Mouse (Mus musculus): ENCODE results near the gene Ppp1r8. TPM values are rescaled to one million over a fixed set of nuclear protein-coding genes. Genes with fewer than 3 reads are reported as not detected.

Ppp1r8 gene
- polyA plus RNA-seq, 1 experiment = 1.9 TPM

DNA sequence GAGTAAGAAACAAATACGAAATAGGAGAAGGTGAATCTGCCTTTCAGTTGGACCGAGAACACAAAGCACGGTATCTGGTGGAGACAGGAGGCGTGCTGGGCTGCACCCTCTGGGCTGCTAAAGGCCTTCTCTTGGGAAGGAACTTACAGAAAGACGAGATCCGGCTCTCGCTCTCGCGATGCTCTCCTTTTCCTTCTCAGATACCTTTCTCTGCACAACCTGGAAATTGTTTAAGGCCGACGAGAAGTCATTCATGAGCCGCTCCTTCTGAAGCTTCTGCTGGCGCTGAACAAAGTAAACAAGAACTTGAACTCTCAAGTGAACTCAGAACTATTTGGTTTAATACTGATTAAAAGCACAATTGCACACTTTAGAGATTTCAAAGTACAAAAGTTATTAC is 20.0 kb upstream of the Ppp1r8 start:
- no peaks in the 10 kb centered on the region for H3K4me1 ChIP-seq (ENCODE audit: control insufficient read depth)
- H3K36me3 ChIP-seq (ENCODE audit: control insufficient read depth) = peaks cover 81% of the 10 kb centered on the region
- no peaks in the 10 kb centered on the region for H3K27me3 ChIP-seq (ENCODE audit: control insufficient read depth)
- TF ChIP-seq TAL1 (IDR thresholded peaks at IDR 0.05; ENCODE audit: low read length) (no peak), GATA1 (IDR thresholded peaks at IDR 0.05; ENCODE audit: low read length) (no peak)
- no peaks in the 10 kb centered on the region for H3K9me3 ChIP-seq (ENCODE audit: control insufficient read depth, low read length)
- H3K4me3 ChIP-seq (replicated peaks) = no peak overlapping the region

DNA sequence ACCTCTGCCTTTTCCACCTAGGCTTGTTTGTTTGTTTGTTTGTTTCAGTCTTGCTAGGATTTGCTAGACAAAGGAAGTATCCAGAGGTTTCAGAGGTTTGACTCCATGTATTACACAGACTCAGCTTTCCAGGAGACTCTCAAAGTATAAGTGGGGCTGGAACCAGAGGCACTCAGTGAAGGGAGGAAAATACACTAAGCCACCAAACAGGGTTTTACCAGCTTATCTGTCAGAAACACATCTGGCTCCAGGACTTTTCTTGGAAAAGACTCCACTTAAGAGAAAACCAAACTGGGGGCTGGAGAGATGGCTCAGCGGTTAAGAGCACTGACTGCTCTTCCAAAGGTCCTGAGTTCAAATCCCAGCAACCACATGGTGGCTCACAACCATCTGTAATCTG is 17.9 kb upstream of the Ppp1r8 start:
- H3K36me3 ChIP-seq (ENCODE audit: control insufficient read depth) = peaks cover 80% of the 10 kb centered on the region
- TF ChIP-seq TAL1 (IDR thresholded peaks at IDR 0.05; ENCODE audit: low read length) (no peak), GATA1 (IDR thresholded peaks at IDR 0.05; ENCODE audit: low read length) (no peak)
- no peaks in the 10 kb centered on the region for H3K27me3 ChIP-seq (ENCODE audit: control insufficient read depth)

DNA sequence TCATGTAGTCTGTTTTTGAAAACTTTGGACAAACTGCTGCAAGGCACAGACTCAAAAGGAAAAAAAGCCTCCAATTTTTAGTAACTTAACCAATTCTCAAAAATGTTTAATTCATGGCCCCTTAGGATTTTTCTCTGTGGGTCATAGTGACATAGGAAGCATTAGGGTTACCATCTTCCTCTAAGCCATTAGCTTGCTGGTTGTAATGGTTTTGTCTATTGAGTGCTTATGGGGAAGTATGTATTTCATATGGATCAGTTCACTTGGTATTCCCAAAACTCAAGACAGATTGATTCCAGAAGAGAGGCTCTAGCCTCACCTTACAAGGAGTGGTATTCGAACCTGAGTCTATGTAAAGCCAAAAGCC is 719 bp upstream of the Ppp1r8 start:
- peaks cover 25% of the 10 kb centered on the region for H3K36me3 ChIP-seq (ENCODE audit: control insufficient read depth)
- no peaks in the 10 kb centered on the region for H3K9me3 ChIP-seq (ENCODE audit: control insufficient read depth, low read length)
- TF ChIP-seq TAL1 (IDR thresholded peaks at IDR 0.05; ENCODE audit: low read length) (no peak), GATA1 (IDR thresholded peaks at IDR 0.05; ENCODE audit: low read length) (no peak)
- H3K4me1 ChIP-seq (ENCODE audit: control insufficient read depth) = peaks cover 34% of the 10 kb centered on the region
- no peaks in the 10 kb centered on the region for H3K27me3 ChIP-seq (ENCODE audit: control insufficient read depth)
- peak overlapping the region; percentile 87 for H3K4me3 ChIP-seq (replicated peaks)

More for the DNA sequence above, 17.9 kb upstream of the Ppp1r8 start:
- Histone ChIP-seq H3K9me3 (ENCODE audit: control insufficient read depth, low read length) (no peaks in the 10 kb centered on the region), H3K4me1 (ENCODE audit: control insufficient read depth) (no peaks in the 10 kb centered on the region), H3K4me3 (replicated peaks) (no peak overlapping the region)

DNA sequence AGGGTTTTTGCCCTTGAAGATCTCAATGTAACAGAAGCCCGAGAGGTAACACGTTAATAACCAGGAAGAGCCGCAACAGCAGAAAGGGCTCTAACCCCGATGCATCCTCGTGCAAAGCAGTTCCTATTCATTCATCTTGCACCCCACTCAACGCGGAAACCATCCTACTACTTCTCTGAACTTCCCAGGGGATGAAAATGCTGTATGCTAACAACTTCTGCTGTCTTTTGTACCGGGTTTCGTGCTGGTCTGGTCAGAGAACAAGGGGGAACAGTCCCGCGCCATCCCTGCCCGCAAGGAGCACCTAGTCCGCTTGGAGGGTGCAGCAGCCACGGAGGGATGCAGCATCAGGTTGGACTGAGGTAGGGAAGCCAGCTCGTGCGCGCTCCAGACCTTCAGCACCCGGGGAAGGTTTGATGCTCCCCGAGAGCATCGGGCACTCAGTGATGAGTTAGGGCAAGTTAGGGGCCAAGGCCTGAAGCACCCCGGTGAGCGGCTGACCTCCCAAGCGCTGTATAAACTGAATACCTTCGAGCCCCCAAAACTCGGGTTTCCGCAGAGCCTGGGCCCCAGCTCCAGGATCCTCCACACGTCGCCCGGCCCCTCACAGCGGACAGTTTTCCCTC is 575 bp downstream of the Ppp1r8 start:
- Histone ChIP-seq H3K9me3 (ENCODE audit: control insufficient read depth, low read length) (no peaks in the 10 kb centered on the region), H3K4me3 (replicated peaks) (peak overlapping the region; percentile 87), H3K27me3 (ENCODE audit: control insufficient read depth) (no peaks in the 10 kb centered on the region), H3K4me1 (ENCODE audit: control insufficient read depth) (peaks cover 34% of the 10 kb centered on the region), H3K36me3 (ENCODE audit: control insufficient read depth) (peaks cover 38% of the 10 kb centered on the region)
- TF ChIP-seq TAL1 (IDR thresholded peaks at IDR 0.05; ENCODE audit: low read length) = no peak

DNA sequence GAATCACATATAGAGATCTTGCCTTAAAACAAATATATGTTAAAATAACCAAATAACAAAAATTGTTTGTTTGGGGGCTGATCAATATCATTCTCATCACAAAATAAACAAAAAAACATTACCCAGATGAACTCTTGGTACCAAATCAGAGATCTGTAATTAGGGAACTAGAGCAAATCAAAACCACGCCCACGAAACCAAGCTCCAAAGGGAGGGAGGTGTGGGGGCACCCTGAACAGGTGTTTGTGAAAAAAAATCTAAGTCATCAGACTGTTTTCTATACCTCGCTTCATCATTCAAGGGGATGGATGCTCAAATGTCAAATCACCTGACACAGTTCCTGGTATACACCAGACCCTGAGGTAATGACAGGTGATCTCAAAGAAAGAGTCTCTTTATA is 1.5 kb downstream of the Ppp1r8 start:
- peak overlapping the region; percentile 87 for H3K4me3 ChIP-seq (replicated peaks)
- peaks cover 47% of the 10 kb centered on the region for H3K36me3 ChIP-seq (ENCODE audit: control insufficient read depth)
- H3K9me3 ChIP-seq (ENCODE audit: control insufficient read depth, low read length) = no peaks in the 10 kb centered on the region
- no peaks in the 10 kb centered on the region for H3K27me3 ChIP-seq (ENCODE audit: control insufficient read depth)
- peaks cover 34% of the 10 kb centered on the region for H3K4me1 ChIP-seq (ENCODE audit: control insufficient read depth)
- TF ChIP-seq TAL1 (IDR thresholded peaks at IDR 0.05; ENCODE audit: low read length) (no peak), GATA1 (IDR thresholded peaks at IDR 0.05; ENCODE audit: low read length) (no peak)

DNA sequence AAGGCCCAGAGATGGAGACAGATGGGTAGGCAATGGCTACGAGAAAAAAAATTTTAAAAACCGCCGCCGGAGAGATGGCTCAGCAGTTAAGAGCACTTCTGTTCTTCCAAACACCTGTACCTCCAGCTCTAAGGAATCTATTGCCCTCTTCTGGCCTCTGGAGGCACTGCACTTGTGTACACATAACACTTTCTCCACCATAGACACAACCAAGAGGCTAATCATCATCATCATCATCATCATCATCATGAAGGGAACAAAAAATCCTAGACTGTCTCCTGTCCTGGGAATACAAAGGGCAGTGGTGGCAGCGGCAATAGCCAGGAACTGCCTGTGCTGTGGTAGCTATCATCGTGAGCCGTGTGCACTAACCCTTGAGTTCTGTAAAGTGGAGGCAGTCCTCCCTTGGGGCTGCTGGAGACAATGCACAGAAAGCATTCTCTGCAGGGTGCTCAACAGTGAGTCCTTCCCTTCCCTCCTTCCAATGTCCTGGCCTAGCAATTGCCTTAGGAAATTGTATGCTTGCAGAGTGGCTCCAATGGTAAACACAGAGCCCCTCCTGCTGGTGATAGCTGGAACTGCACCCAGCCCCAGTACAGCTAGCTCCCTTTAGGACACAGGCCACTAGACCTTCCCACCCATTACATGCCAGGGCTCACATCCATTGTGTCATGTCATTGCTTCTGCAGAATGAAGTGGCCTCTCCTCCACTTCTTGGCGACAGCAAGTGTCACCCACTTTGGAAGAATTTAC is 19.2 kb downstream of the Ppp1r8 start:
- no peaks in the 10 kb centered on the region for H3K27me3 ChIP-seq (ENCODE audit: control insufficient read depth)
- peaks cover 3% of the 10 kb centered on the region for H3K4me1 ChIP-seq (ENCODE audit: control insufficient read depth)
- no peak overlapping the region for H3K4me3 ChIP-seq (replicated peaks)
- H3K36me3 ChIP-seq (ENCODE audit: control insufficient read depth) = peaks cover 39% of the 10 kb centered on the region
- TF ChIP-seq GATA1 (IDR thresholded peaks at IDR 0.05; ENCODE audit: low read length) (no peak), TAL1 (IDR thresholded peaks at IDR 0.05; ENCODE audit: low read length) (no peak)
- H3K9me3 ChIP-seq (ENCODE audit: control insufficient read depth, low read length) = no peaks in the 10 kb centered on the region

DNA sequence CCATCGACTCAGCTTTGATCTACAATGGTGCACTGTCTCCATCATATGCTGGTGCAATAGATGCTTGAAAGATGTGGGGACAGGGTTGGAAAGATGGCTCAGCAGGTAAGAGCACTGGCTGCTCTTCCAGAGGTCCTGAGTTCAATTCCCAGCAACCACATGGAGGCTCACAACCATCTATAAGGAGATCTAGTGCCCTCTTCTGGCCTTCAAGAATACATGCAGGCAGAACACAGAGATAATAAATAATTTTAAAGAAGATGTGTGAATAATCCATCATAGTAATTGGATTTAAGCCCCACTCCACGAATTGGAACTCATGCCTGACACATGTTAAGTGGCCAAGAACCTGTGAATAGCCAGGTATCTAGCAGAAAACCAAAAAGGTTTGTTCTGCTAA is 24.5 kb downstream of the Ppp1r8 start:
- no peaks in the 10 kb centered on the region; the same call in 1 of the 2 replicates for H3K9me3 ChIP-seq (ENCODE audit: control insufficient read depth, low read length)
- TF ChIP-seq GATA1 (IDR thresholded peaks at IDR 0.05; ENCODE audit: low read length) (no peak), TAL1 (IDR thresholded peaks at IDR 0.05; ENCODE audit: low read length) (no peak)
- no peaks in the 10 kb centered on the region for H3K27me3 ChIP-seq (ENCODE audit: control insufficient read depth)
- H3K36me3 ChIP-seq (ENCODE audit: control insufficient read depth) = no peaks in the 10 kb centered on the region
- H3K4me3 ChIP-seq (replicated peaks) = no peak overlapping the region
- no peaks in the 10 kb centered on the region; the same call in 1 of the 2 replicates for H3K4me1 ChIP-seq (ENCODE audit: control insufficient read depth)

DNA sequence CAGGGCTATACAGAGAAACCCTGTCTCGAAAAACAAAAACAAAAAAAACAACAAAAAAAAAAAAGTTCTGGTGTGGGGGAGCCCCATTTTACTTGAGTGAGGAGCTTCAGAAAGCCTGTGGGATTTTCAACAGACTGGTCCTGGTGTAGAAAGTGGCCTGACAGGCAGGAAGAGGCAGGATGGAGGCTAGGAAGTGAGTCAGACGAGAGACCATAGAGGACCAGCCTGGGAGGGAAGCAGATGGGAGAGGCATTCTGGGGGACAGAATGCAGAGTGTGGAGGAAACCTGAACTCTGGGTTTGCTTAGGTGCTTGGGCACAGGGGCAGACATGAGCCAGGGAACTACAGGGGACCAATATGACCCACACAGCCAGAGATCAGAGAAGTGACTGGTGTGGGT is 26.1 kb downstream of the Ppp1r8 start:
- H3K4me3 ChIP-seq (replicated peaks) = no peak overlapping the region
- no peaks in the 10 kb centered on the region; the same call in 1 of the 2 replicates for H3K9me3 ChIP-seq (ENCODE audit: control insufficient read depth, low read length)
- no peaks in the 10 kb centered on the region; the same call in 1 of the 2 replicates for H3K4me1 ChIP-seq (ENCODE audit: control insufficient read depth)
- H3K36me3 ChIP-seq (ENCODE audit: control insufficient read depth) = no peaks in the 10 kb centered on the region
- TF ChIP-seq GATA1 (IDR thresholded peaks at IDR 0.05; ENCODE audit: low read length) = no peak
- TF ChIP-seq TAL1 (IDR thresholded peaks at IDR 0.05; ENCODE audit: low read length) = no peak
- no peaks in the 10 kb centered on the region for H3K27me3 ChIP-seq (ENCODE audit: control insufficient read depth)

DNA sequence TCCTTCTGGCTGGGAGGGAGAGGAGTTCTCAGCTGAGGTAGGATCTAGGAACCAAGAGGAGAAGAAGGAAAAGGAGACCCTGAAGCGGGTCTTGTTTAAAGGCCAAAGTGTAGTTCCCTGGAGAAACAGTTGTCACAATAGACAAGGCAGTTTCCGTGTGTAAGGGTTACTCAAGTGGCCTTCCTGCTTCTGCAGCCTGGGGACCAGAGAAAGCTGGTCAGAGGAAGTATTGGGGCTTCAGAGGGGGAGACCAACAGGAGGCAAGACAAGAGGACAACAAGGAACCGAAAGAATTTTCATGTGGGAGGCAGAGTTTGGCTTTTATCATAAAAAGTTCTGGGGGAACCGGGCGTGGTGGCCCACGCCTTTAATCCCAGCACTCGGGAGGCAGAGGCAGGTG is 26.6 kb downstream of the Ppp1r8 start:
- no peaks in the 10 kb centered on the region; the same call in 1 of the 2 replicates for H3K9me3 ChIP-seq (ENCODE audit: control insufficient read depth, low read length)
- TF ChIP-seq GATA1 (IDR thresholded peaks at IDR 0.05; ENCODE audit: low read length) = no peak
- TF ChIP-seq TAL1 (IDR thresholded peaks at IDR 0.05; ENCODE audit: low read length) = no peak
- no peak overlapping the region for H3K4me3 ChIP-seq (replicated peaks)
- H3K27me3 ChIP-seq (ENCODE audit: control insufficient read depth) = no peaks in the 10 kb centered on the region
- no peaks in the 10 kb centered on the region; the same call in 1 of the 2 replicates for H3K4me1 ChIP-seq (ENCODE audit: control insufficient read depth)
- H3K36me3 ChIP-seq (ENCODE audit: control insufficient read depth) = no peaks in the 10 kb centered on the region

Measured in erythroblast, embryonic 14.5 days (primary cell).